In the genomic region with DNA sequence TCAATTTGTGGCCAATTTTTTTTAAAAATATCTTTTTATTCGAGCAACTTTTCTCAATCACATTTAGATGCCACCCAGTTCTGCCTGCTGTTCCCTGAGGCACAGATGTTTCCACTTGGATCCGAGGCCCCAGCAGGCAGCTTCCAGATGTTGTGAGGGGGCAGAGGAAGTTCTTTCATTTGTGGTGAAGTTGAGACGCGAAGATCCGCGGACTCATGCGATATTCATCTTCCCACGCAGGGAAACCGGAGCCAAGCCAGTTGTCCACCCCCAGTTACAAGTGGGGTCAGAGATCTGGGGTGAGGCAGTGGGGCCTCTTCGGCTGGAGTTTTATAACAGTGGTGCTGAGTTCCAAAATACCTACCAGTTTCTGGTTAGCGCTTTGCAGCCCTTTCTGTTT, we compare ENCODE assay signal across 11 mouse cellular contexts.
DNase-seq lines count a peak whose midpoint lies in the region; ATAC-seq lines count a peak whose summit lies in the region.
"Had no signal": no experiment of that assay in that cellular context is flagged by ENCODE, and none has a peak within 500 bp of the region (broad histone marks: within the 10 kb centered on the region; RNA-seq: fewer than 3 reads in every experiment).

No protein-coding gene starts in this region.

- H3K4me2 ChIP-seq in kidney, embryonic 15.5 days, result peak overlapping the region; percentile 30
- H3K4me2 ChIP-seq: neural tube, embryonic 13.5 days had no signal

- no peaks in the 10 kb centered on the region for H3K36me3 ChIP-seq in kidney, embryonic 15.5 days
- H3K36me3 ChIP-seq: neural tube, embryonic 13.5 days had no signal

- H3K9me3 ChIP-seq in kidney, embryonic 15.5 days (replicated peaks), result no peaks in the 10 kb centered on the region
- H3K9me3 ChIP-seq: neural tube, embryonic 13.5 days had no signal

- no peak overlapping the region for H3K4me3 ChIP-seq in kidney, embryonic 15.5 days (replicated peaks)
- H3K4me3 ChIP-seq: layer of hippocampus, adult 2 months; neural tube, embryonic 13.5 days had no signal

- WGBS in kidney, embryonic 15.5 days, result 18% methylated on average over 11 of the region's 11 CpGs

- DNase-seq in gastrocnemius, postnatal 14 days, result peak; percentile 11
- no peak for DNase-seq in gastrocnemius, adult 8-10 months (ENCODE audit: low spot score in 2 of 2)
- DNase-seq in right cerebral cortex, adult 18-20 months, result peak; percentile 4
- DNase-seq in right cerebral cortex, postnatal 36 days (ENCODE audit: low spot score in 2 of 2), result no peak
- DNase-seq in layer of hippocampus, postnatal 25 days (ENCODE audit: extremely low spot score in 1 of 2, low spot score in 1 of 2), result no peak
- no peak for DNase-seq in c-Kit-positive CD71-positive TER-119-positive erythroid progenitor cells, embryonic 14.5 days (ENCODE audit: low spot score)

- H3K27me3 ChIP-seq in kidney, embryonic 15.5 days, result no peaks in the 10 kb centered on the region

- intact Hi-C loops in gastrocnemius, postnatal 14 days (cut with DNase I; ENCODE audit: low total_unique reads), result no loop called here

- H3K4me1 ChIP-seq in kidney, embryonic 15.5 days, result peaks cover 16% of the 10 kb centered on the region

- H3K9ac ChIP-seq in kidney, embryonic 15.5 days, result no peak overlapping the region
- H3K9ac ChIP-seq: neural tube, embryonic 13.5 days had no signal

- peak overlapping the region; percentile 9 for H3K27ac ChIP-seq in kidney, embryonic 15.5 days
- H3K27ac ChIP-seq: layer of hippocampus, adult 2 months; neural tube, embryonic 13.5 days had no signal

- ATAC-seq in kidney, embryonic 15.5 days (replicated peaks; ENCODE audit: low FRiP score), result 0 out of 2 replicates have a peak, but pooled peaks have one; percentile 46
- no peak for ATAC-seq in megakaryocyte, adult 5-6 weeks (ENCODE audit: poor library complexity, severe bottlenecking)
- ATAC-seq: activated CD4-positive, CD25-positive, alpha-beta regulatory T cell, adult 4 months had no signal

Comparison
In these comparisons a context has a peak if more than half of its experiments do, and no peak if none do; other contexts are left out.
1. DNase-seq: peak in gastrocnemius, postnatal 14 days (single experiment) and right cerebral cortex, adult 18-20 months (single experiment); none in gastrocnemius, adult 8-10 months (0 of 2), right cerebral cortex, postnatal 36 days (0 of 2), layer of hippocampus, postnatal 25 days (0 of 2) and c-Kit-positive CD71-positive TER-119-positive erythroid progenitor cells, embryonic 14.5 days (single experiment).